Comparison of ENCODE assay signal across 8 mouse cellular contexts in genomic region chr1:86178462-86179253, GRCm38 (mm10). TPM values are rescaled to one million over a fixed set of nuclear protein-coding genes. Genes with fewer than 3 reads are reported as not detected.
DNase-seq lines count a peak whose midpoint lies in the region; ATAC-seq and TF ChIP-seq lines count a peak whose summit lies in the region.

No protein-coding gene starts in this region.

- H3K4me2 ChIP-seq in hindbrain, embryonic 11.5 days (replicated peaks; ENCODE audit: low read depth, low read length) = no peak overlapping the region
- H3K4me2 ChIP-seq in lung, postnatal 0 days (replicated peaks; ENCODE audit: low read depth, low read length) = no peak overlapping the region

- WGBS in hindbrain, embryonic 11.5 days = 48% methylated on average over 7 of the region's 7 CpGs
- WGBS in lung, postnatal 0 days = 44% methylated on average over 7 of the region's 7 CpGs

- no peak for TF ChIP-seq EP300 in lung, postnatal 0 days (IDR thresholded peaks at IDR 0.05)

- H3K4me1 ChIP-seq in hindbrain, embryonic 11.5 days (replicated peaks; ENCODE audit: control insufficient read depth, insufficient read depth, low read length) = no peaks in the 10 kb centered on the region
- H3K4me1 ChIP-seq in lung, postnatal 0 days (ENCODE audit: insufficient read depth, low read depth, low read length) = no peaks in the 10 kb centered on the region

- H3K9me3 ChIP-seq in hindbrain, embryonic 11.5 days (ENCODE audit: control insufficient read depth, low read length) = no peaks in the 10 kb centered on the region
- H3K9me3 ChIP-seq in lung, postnatal 0 days (ENCODE audit: low read length) = no peaks in the 10 kb centered on the region

- H3K9ac ChIP-seq in hindbrain, embryonic 11.5 days (ENCODE audit: low read depth, low read length) = no peak overlapping the region
- H3K9ac ChIP-seq in lung, postnatal 0 days (replicated peaks; ENCODE audit: low read depth) = no peak overlapping the region

- H3K4me3 ChIP-seq in hindbrain, embryonic 11.5 days (ENCODE audit: low read depth, low read length) = no peak overlapping the region
- H3K4me3 ChIP-seq in lung, postnatal 0 days (ENCODE audit: low read depth, low read length) = no peak overlapping the region

- peak; percentile 82 for DNase-seq in MN1 (ENCODE audit: low spot score)
- peak; percentile 93 for DNase-seq in cerebellum, adult 9-10 months
- peak; percentile 65 to 87 for DNase-seq in frontal cortex, adult 2 months (ENCODE audit: extremely low spot score in 1 of 2, low spot score in 1 of 2)
- DNase-seq in hindbrain, embryonic 11.5 days (ENCODE audit: low spot score) = peak; percentile 92
- DNase-seq in layer of hippocampus, adult 9-11 months = peak; percentile 83
- peak; percentile 93 for DNase-seq in lung, postnatal 0 days (ENCODE audit: low spot score)
- peak; percentile 72 for DNase-seq in retina, adult 2 months (ENCODE audit: low read depth, low spot score)
- peak; percentile 82 for DNase-seq in thymus, postnatal 25 days

- TF ChIP-seq CTCF in lung, postnatal 0 days (IDR thresholded peaks at IDR 0.05) = peak; percentile 100

- H3K36me3 ChIP-seq in hindbrain, embryonic 11.5 days (ENCODE audit: control insufficient read depth, insufficient read depth, low read length) = no peaks in the 10 kb centered on the region
- H3K36me3 ChIP-seq in lung, postnatal 0 days (ENCODE audit: insufficient read depth, low read length) = no peaks in the 10 kb centered on the region

- no peak overlapping the region for H3K27ac ChIP-seq in hindbrain, embryonic 11.5 days (ENCODE audit: low read depth, low read length)
- no peak overlapping the region for H3K27ac ChIP-seq in lung, postnatal 0 days (ENCODE audit: low read length)

- H3K27me3 ChIP-seq in hindbrain, embryonic 11.5 days (ENCODE audit: control insufficient read depth, insufficient read depth, low read length) = no peaks in the 10 kb centered on the region
- H3K27me3 ChIP-seq in lung, postnatal 0 days (replicated peaks; ENCODE audit: insufficient read depth, low read length) = no peaks in the 10 kb centered on the region

- ATAC-seq in hindbrain, embryonic 11.5 days (ENCODE audit: low FRiP score) = peak; percentile 71
- ATAC-seq in lung, postnatal 0 days = peak; percentile 85

RNA-seq across cellular contexts. Expression of gene Armc9, which starts 24.1 kb away (rescaled TPM):
- 33.9 and 35.5 TPM in 2 replicates for polyA plus RNA-seq in frontal cortex, adult 2 months (2012; rRNA removed)
- 33.9 and 36.1 TPM in 2 replicates for polyA plus RNA-seq in hindbrain, embryonic 11.5 days (2014; fragmentation: Nextera tagmentation; extraction: Ambion mirVana)
- polyA plus RNA-seq in lung, postnatal 0 days (2015; fragmentation: Nextera tagmentation; extraction: Ambion mirVana) = 8.7 and 9.8 TPM in 2 replicates

RNA-seq across cellular contexts. Expression of gene Gm21972, which starts 45.2 kb away (rescaled TPM):
- polyA plus RNA-seq in frontal cortex, adult 2 months (2012; rRNA removed) = 1.3 and 1.7 TPM in 2 replicates
- 0.33 TPM in 1 of 2 replicates, not detected in the other for polyA plus RNA-seq in hindbrain, embryonic 11.5 days (2014; fragmentation: Nextera tagmentation; extraction: Ambion mirVana)
- polyA plus RNA-seq in lung, postnatal 0 days (2015; fragmentation: Nextera tagmentation; extraction: Ambion mirVana) = 0.16 TPM in 1 of 2 replicates, not detected in the other
